Mouse (Mus musculus) bone marrow macrophage, adult 2 months (primary cell): ENCODE data around the gene BC005624. TPM values are rescaled to one million over a fixed set of nuclear protein-coding genes. Genes with fewer than 3 reads are reported as not detected.
A peak's percentile ranks its signal among the peaks of the same experiment; 100 is the strongest.

Experiments used
- H3K27ac ChIP-seq: 2 replicates; pipeline ENCODE4 v1.5.1; 2012; ENCODE audit warnings: low read depth, low read length; ENCODE audit not compliant: insufficient read depth
- H3K4me1 ChIP-seq: 2 replicates; pipeline ENCODE4 v1.6.1; 2012; ENCODE audit warnings: low read length; ENCODE audit not compliant: control insufficient read depth, insufficient read depth
- H3K4me3 ChIP-seq: 2 replicates; pipeline ENCODE4 v1.5.1; 2012; ENCODE audit warnings: mild to moderate bottlenecking, low read length, moderate library complexity; ENCODE audit not compliant: insufficient read depth
- CTCF ChIP-seq: IDR thresholded peaks from 2 replicates; pipeline ENCODE4 v1.5.1; 2012; ENCODE audit warnings: low read depth, mild to moderate bottlenecking, low read length, moderate library complexity
- POLR2A ChIP-seq: IDR thresholded peaks from 2 replicates; pipeline ENCODE4 v1.6.1; 2012; ENCODE audit warnings: mild to moderate bottlenecking, low read depth, low read length, borderline replicate concordance
- polyA plus RNA-seq: library from polyadenylated mRNA; stranded (reverse); fragments of >200 nt; gene quantifications from 2 replicates; pipeline ENCODE4 v1.2.4, GENCODE M21; 2012; ENCODE audit not compliant: missing spikeins, insufficient read depth, insufficient read length

Gene BC005624
- 90.8 and 96.9 TPM in 2 replicates for polyA plus RNA-seq

- Histone ChIP-seq H3K27ac (peak within 1 kb of the TSS; percentile 10; the same call in 1 of the 2 replicates), H3K4me3 (peak within 1 kb of the TSS; percentile 77), H3K4me1 (peaks cover 37% of the 10 kb centered on the region)
- TF ChIP-seq POLR2A (no peak), CTCF (no peak)
Measured at GRCm38 (mm10) chr2:30981790-30982513, at the start of gene BC005624, which contains the start of gene Usp20. Gene BC005624 (minus strand): TSS chr2:30982201. Gene Usp20 (plus strand): TSS chr2:30982279.

- Histone ChIP-seq H3K27ac (peak overlapping the region; percentile 59), H3K4me1 (peaks cover 38% of the 10 kb centered on the region)
Measured at GRCm38 (mm10) chr2:31026642-31027041, 44.6 kb upstream of the BC005624 start.

GRCm38 (mm10) chr2:31025458-31025857 is 43.5 kb upstream of the BC005624 start:
- Histone ChIP-seq H3K4me1 (peaks cover 35% of the 10 kb centered on the region), H3K27ac (peak overlapping the region; percentile 65), H3K4me3 (no peak overlapping the region)
- TF ChIP-seq CTCF = no peak
- no peak for TF ChIP-seq POLR2A

More at GRCm38 (mm10) chr2:31026642-31027041, 44.6 kb upstream of the BC005624 start:
- TF ChIP-seq POLR2A (no peak), CTCF (no peak)
- no peak overlapping the region for H3K4me3 ChIP-seq

- no peak overlapping the region for H3K4me3 ChIP-seq
- TF ChIP-seq POLR2A = no peak
- TF ChIP-seq CTCF = peak; percentile 98
- H3K27ac ChIP-seq = peak overlapping the region; percentile 65
- H3K4me1 ChIP-seq = peaks cover 33% of the 10 kb centered on the region
Measured at GRCm38 (mm10) chr2:31024618-31025370, 42.8 kb upstream of the BC005624 start.

- Histone ChIP-seq H3K27ac (no peak overlapping the region), H3K4me3 (no peak overlapping the region), H3K4me1 (peaks cover 33% of the 10 kb centered on the region)
- TF ChIP-seq CTCF (no peak), POLR2A (no peak)
Measured at GRCm38 (mm10) chr2:31023940-31024339, 41.9 kb upstream of the BC005624 start.

GRCm38 (mm10) chr2:31020202-31020601 is 38.2 kb upstream of the BC005624 start:
- Histone ChIP-seq H3K4me1 (peaks cover 5% of the 10 kb centered on the region), H3K27ac (no peak overlapping the region), H3K4me3 (no peak overlapping the region)
- TF ChIP-seq POLR2A = no peak
- TF ChIP-seq CTCF = no peak

- Histone ChIP-seq H3K27ac (no peak overlapping the region), H3K4me3 (no peak overlapping the region), H3K4me1 (no peaks in the 10 kb centered on the region)
- TF ChIP-seq POLR2A (no peak), CTCF (no peak)
Measured at GRCm38 (mm10) chr2:31019011-31019410, 37.0 kb upstream of the BC005624 start.

GRCm38 (mm10) chr2:31018519-31018918 is 36.5 kb upstream of the BC005624 start:
- no peak for TF ChIP-seq POLR2A
- TF ChIP-seq CTCF = no peak
- H3K27ac ChIP-seq = no peak overlapping the region

GRCm38 (mm10) chr2:31017625-31018317 is 35.8 kb upstream of the BC005624 start:
- no peak for TF ChIP-seq POLR2A
- TF ChIP-seq CTCF = no peak
- no peak overlapping the region for H3K4me3 ChIP-seq
- no peak overlapping the region for H3K27ac ChIP-seq
- H3K4me1 ChIP-seq = no peaks in the 10 kb centered on the region

More at GRCm38 (mm10) chr2:31018519-31018918, 36.5 kb upstream of the BC005624 start:
- Histone ChIP-seq H3K4me3 (no peak overlapping the region), H3K4me1 (no peaks in the 10 kb centered on the region)
